Mouse (Mus musculus) embryo, embryonic 10 days (tissue): Measurements from ENCODE around the gene Zfp526.
A peak's percentile ranks its signal among the peaks of the same experiment; 100 is the strongest.
"Not testable (repeated sequence)": the region's sequence is repeated elsewhere in the genome, so short reads cannot be mapped to it uniquely, and the experiment has no call there.

Experiments
- DNase-seq: peaks from one replicate; pipeline ENCODE4 v3.0.0-alpha.2; 2015; ENCODE audit warnings: low spot score

Gene Zfp526

DNA sequence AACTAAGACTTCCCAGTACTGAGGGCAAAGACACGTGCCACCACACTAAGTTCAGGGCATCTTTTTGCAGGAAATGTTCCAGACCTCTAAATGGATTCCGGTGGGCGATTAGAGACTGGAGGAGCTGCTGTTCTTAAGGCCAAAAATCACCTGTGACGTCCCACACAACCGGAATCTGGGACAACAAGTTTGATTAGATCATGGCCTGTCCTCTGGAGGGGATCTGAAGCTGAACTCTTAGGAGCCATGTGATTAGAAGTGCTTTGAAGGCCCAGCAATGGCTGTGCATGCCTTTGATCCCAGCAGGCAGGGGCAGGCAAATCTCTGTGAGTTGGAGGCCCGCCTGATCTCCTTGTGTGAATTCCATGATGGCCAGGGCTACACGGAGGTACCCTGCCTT, 19.4 kb downstream of the Zfp526 start:
- DNase-seq = no peak

DNA sequence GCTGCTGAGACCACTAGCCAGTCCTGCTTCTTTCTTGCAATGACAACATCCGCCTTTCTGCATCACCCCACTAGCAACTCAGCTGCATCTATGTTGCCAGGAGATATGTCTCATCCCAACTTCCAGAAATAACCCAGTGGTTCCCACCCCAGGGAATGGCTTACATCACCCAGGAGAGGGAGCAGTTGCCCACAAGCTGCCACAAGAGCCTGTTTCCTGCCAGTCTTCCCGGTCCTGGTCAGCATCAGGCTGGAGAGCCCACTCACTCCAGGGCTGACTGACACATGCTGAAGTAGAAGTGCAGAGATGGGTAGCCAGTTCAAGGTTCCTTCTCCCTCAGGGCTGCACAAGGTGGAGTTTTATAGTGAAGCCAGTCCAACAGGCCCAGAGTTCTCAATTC, 19.8 kb downstream of the Zfp526 start:
- DNase-seq = peak; percentile 64

DNA sequence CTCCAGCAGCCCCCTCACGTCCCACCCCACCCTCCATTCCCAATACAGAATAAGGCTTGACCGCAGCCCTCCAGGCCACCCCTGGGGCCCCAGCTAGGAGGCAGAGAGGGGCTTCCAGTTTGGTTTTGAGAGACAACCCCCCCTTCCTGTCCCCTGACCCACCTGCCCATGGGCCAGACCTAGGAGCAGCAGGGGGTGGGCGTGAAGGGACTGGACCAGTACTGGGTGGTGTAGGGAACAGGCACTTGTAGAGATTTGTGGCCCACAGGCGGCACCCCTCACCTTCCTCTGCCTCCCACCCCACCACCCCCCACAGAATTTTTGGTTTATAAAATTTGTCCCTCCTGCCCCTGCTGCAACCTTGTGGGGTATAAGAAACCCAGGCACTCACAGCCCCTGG, 22.1 kb downstream of the Zfp526 start:
- no peak for DNase-seq

DNA sequence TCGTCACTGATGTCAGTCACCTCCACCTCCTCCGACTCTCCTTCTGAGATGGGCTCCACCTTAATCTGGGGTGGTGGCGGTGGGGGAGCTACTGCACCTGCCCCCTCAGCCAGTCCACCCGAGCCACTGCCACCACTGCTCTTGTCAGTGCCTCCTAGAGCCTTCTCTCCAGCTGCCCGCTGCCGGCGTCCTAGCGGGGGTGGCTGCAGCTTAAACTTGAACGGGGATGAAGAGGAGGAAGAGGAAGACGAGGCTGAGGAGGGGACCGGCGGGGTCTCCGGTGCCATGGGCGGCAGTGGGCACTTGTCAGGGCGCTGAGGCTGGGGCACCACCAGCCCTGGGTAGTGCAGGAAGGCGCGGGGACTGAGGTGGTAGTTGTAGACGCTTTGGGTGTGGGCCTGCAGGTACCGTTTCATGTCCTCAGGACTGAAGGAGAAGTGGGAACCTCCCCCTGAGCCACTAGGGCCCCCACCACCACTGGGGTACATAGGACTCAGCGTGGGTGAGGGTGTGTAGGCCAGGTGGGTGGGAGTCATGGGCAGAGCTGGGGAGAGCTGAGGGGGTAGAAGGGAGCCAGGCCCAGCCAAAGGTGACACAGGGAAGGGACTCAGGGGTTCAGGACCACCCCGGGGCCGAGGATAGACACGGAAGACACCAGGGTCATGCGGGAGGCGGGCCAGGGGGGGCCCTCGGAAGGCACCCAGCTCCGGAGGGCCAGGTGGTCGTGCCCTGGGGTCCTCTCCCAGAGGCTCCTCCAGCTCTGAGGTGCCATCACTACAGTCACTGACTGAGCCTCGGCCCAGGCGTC, 23.5 kb downstream of the Zfp526 start:
- no peak for DNase-seq

DNA sequence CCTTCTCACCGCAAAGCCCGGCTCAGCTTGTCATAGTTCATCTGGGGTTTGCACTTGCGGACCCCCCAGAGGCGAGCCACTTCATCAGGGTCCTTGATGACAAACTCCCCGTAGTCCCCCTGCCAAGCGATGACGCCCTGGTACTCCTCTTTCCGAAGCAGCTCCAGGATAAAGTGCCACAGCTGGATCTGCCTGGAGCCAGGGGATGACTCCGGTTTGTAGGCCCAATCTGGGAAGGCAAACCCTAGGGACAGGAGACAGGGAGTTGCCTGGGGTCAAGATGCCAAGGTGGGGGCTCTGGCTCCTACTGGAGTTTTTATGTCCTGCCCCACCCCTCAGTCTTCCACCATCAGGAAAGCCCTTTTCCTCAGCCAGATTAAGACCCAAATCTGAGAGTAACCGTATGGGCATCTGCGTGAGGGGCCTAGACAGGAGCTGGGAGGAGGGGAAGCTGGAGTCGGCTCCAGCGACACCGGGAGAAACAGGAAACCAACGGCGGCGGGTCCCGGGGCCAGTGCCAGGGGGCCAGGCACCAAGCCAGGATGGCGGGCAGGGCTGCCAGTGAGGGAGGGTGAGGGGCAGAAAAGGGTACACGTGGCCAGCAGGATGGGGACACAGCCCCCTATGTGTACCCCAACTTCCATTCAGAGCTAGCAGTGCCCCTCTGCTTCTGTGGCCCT, 25.0 kb downstream of the Zfp526 start:
- DNase-seq = no peak

DNA sequence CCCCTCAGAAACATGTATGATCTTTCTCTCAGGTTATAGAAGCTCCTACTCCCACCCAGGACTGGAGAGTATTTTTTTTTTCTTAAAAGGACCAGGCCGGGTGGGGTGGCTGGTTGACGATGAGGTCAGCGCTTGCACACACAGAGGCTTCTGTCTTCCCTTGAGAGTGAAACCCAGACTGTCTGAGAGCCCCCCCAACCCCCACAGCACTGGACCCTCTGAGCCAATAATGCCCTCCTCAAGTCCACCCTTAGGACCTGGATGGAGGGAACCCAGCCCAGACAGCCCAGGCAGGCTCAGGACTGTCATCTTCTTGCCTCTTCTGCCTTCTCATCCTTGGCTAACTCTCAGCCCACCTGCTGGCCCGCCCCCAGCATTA, 25.5 kb downstream of the Zfp526 start:
- DNase-seq = no peak

DNA sequence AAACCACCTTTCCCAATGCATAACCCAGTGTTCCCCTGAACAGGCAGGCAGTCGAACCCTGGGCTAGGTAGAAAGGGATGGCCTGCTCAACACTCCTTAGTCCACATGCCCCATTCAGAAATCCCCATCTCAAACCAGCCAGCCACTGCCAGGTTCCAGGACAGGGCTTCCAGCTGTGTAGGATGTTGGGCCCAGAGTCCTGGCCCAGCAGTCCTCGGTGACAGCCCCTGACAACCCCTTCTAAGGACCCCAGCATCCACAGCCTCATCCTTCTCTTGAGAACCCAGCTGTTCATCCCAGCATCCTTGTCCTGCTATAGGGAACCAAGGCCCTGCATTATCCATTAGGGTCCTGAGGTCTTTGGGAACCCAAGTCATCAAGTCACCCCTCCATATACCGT, 26.3 kb downstream of the Zfp526 start:
- DNase-seq = no peak

DNA sequence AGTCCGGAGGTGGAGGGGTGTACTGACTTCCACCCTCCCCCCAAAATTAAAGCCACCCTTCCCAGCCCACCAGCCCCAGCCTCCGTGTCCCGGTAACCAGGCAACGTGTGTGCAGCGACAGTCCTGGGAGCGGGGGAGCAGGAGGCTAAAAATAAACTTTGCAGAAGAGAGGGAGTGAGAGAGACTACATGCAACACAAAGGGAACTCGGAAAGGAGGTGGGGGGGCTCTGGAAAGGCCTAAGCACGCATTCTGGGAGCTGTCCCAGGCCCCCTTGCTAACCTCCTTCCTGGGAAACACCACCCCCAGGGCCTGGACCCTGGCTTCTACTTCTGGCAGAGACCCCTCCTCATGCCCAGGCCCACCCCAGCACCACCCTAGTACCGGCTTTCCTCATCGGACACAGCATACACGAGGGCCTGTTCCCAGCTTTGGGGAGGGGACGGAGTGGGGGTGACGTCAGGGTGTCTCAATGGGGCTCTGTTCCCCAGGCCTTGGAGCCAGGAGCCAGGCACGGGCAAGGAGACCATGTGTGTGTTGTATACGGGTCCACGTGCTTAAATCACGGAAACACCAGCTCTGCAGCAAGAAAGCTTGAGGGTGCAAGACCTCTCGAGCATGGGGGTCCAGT, 26.9 kb downstream of the Zfp526 start:
- peak; percentile 48 for DNase-seq

DNA sequence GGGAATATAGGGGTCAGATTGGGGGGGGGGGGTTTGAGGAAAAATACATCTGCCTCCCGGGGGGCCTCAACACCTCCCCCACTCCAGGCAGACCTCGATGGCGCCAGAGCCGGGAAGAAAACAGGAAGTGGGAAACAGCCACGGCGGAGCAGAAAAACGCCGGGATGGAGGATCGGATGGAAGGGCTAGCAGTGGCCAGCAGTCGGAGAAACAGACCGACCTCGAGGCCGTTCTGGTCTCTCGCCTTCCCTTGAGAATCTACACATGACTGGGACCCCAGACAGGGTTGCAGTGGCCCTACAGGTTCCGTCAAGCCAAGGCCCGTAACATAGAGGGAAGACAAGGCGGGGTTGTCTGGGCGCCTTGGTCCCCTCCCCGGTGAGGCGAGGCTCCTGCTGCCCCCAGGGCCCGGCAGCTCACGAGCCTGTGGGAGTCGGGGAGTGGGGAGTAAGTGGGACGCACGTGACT, 27.7 kb downstream of the Zfp526 start:
- DNase-seq = peak; percentile 56

DNA sequence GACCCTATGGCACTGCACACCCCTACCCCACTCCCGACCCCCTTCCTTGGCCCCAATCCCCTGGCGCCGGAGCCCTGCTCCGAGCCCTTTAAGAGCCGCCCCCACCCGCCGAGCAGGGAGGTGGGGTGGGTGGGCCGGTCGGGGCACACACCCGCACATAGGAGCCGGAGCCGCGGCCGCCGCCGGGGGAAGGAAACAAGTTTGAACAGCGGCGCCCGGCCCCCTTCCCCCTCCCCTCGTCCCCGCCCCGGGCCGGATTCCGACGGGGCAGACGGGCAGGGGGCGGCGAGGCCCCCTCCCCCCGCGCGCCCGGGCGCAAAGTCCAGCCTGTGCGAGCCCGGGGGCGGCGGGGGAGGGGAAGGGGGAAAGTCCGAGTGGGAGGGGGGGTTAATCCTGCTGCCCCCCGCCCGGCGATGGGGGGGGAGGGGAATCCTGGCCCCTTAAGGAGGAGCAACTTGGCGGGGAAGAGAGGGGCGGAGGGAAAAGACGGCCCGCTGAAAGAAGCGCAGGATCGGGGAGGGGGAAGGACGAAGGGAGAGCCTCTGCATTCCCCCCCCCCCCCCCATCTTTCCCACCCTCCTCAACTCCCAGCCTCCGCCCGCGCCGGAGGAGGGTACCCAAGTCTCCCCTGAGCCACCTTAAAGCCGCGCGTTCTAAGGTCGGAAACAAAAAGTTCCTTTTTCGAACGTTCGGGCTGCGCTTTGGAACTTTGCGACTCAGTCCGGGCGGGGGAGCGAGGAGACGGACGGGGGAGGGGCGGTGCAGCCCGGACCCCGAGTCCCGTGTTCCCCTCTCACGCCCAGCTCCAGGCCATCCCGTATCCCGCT, 28.3 kb downstream of the Zfp526 start:
- DNase-seq = peak; percentile 84

DNA sequence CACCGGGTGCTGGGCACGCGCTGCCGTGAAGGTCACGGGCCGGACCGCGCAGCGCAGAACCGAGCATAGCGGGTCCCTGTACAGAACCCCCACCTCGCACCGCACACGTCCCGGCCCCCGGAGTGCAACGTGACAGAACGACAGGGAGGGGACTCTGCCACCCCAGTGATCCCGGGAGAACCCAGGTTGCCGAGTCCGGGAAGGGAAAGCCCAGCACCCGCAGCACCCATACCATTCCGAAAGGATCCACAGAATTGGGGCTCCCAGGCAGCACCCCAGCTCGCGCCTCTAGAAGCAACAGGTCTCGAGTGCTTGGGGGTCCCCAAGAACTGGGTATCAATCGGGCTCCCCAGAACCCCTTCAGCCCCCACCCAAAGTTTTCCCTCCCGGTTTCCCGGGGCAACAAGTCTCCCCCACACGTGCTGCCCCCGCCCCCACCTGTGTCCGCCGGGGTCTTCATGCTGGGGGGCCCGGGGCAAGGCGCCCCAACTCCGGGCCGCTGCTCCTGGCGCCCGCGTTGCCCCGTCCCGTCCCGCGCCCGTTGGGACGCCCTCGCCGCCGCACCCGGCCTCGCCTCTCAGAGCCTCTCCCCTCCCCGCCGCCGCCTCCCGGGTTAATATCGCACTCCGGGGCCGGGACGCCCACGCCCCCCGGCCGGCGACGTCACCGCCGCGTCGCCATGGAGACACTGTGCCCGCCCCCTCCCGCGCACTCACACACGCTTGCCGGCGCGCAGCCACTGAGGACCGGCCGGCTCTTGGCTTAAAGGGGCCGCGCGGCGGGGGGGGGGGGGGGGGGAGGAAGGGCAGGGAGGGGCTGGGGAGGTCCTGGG, 29.1 kb downstream of the Zfp526 start, which contains the start of gene Erf:
TSS of gene Erf (minus strand) at position 621 of the 832 bp plus-strand sequence.
- peak; percentile 95 for DNase-seq

DNA sequence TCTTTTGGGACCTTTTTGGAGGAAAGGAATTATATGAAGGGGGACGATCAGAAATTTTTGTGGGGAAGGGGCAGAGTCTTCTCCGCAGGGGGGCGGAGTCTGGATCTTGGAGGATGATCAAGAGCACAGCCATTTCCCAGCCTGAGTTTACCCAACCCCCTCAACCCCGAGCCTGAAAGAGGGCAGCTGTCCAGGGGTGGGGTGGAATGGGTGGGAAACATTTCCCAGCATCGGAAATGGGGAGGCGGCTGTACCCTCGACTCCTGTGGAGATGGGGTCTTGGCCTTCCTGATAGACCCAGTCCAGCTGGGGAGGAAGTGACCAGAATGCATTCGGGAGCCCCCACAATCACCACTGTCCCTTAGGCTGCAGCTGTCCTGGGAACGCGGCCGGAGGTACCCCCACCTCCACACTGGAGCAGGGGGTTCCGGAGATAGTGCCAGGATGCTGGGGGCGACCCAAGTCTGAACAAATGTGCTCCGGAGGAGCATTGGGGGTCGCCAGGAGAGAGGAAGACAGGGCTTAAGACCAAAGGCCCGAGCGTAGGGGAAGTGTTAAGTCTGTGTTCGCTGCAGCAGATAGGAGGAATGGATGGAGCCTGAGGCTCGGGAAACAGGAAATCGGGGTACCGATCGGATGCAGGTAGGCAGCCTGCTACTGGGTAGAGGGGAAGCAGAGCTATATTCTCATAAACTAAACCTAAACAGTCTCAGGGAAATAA, 30.0 kb downstream of the Zfp526 start:
- peak; percentile 76 for DNase-seq

DNA sequence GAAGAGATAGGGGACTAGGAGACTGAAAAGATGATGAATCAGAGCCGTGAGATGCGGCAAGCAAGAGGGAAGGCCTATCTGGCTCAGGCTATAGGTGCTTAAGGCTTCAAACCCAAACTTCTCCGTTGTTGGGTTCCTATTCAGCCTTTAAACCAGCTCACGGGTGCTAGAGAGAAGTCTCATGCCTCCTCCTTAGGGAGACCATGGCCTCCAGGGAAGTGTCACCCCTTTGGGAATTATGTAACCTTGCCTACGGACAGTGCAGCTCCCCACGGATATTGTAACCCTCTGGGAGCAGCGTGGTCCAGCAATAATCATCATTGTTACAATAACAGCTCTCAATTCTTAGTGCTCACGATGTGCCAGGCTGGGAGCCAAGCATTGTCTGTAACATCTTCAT, 30.6 kb downstream of the Zfp526 start:
- DNase-seq = no peak

DNA sequence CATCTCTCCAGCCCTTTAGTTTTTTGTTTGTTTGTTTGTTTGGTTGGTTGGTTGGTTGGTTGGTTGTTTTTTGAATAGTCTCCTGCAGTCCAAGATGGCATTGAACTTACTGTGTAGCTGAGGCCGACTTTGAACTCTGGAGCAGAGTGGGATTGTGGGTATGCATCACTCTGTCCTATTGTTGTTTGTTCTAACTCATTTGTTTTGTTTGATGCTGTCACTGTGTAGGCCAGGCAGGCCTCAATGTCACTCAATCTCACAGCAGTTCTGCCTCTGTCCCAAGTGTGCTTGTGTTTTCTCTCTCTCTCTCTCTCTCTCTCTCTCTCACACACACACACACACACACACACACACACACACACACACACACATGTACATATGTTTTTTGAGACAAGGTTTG, 40.7 kb downstream of the Zfp526 start:
- DNase-seq = no peak

DNA sequence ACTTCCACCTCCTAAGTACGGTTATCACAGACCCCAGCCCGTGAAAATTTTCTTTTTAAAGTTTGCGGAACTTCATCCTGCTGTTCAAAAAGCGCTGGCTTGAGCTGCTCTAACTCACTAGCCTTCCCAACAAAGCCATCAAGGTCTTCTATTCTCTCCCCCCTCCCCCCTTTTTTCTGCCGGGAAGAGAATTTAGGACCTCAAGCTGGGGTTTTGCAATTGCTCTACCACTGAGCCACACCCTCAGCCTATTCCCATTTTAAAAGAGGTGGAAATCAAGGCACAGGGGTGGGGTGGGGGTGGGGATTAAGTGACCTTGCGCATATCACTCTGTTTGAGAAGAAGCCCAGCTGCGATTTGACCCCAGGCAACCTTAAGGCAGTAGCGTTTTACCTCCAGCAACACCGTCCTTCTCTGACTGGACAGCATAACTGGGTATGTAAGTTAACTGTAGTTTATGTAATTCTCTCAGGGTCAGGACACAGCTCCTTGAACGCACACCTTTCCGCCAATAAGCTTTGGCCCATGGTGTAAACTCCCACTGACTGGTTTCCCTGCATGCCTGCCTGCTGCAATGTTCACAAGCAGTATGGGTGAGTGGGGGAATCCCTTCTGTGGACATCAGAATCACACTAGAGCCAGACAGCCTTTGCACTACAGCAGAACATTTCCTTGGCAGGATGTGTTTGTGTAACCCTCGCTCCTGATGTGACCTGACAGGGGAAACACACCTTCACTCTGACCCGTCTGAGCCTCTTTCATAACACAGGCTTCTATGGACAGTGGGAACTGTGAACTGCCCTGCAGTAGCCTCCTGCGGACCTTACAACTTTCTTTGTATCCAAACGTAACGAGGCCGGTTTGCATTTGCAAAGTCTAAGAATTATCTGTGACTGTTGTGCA, 43.0 kb downstream of the Zfp526 start:
- DNase-seq = no peak

DNA sequence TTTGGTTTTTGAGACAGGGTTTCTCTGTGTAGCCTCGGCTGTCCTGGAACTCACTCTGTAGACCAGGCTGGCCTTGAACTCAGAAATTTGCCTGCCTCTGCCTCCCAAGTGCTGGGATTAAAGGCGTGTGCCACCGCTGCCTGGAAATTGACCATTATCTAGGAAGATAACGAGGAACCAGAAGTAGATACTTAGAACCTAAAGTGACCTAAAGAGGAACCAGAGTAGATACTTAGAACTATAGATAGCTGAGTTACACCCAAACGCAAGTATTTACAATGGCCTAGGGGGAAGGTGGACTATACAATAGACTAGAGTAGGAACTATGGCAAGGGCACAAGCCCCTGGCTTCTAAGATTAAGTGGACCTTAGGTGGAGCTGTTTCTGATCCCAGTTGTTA, 44.5 kb downstream of the Zfp526 start:
- not testable (repeated sequence) for DNase-seq

DNA sequence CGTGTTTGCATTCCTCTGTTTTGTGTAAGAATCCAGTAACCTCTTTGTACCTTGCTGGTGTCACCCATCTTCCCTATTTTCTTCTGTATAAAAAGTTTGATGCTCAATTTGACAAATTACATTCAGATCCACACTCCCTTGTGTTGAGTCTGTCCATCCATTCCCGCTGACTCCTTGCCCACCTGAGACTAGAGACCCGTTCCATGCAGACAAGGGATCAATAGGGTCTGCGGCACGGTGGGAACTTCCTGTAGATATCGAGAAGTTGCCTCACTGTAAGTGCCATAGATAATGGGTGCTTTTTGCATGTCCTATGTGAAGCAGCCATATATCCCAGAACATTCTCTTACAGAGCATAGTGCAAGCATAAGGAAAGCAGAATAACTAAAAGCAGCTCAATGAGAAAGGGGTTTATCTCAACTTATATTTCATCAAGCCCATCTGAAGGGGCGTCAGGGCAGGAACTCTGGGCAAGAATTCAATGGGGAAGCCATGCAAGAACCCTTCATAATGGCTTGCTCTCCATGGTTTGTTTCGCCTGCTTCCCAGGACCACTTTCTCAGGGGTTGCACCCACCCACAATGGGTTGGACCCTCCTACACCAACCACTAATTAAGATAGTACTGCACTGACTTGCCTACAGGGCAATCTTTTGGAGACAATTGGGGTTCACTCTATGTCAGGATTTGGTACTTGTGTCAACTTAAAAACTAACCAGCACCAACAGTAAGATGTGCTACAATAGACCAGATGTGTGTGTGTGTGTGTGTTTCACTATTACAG, 45.1 kb downstream of the Zfp526 start:
- DNase-seq = no peak

DNA sequence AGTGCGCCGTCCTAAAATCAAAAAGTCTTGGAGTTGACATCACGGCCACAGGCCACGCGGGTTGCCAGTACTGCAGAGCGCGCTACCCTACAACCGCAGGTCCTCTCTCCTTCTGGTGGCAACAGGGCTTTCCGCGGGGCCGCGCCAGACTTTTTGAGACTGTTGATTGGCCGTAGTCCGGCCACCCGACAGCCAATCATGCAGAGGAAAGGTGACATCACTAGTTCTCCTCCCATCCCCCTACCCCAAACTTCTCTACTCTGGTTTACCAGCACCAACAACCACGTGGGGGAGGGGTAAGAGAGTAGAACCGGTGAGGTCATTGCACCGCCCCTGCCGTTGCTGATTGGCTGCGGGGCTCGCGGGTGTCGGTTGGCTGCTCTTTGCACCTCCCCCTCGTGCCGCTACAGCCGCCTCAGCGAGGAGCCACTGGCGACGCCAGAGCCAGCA, 46.1 kb downstream of the Zfp526 start, which contains the start of gene Cic:
TSS of gene Cic (plus strand) at position 404 of the 450 bp plus-strand sequence.
- DNase-seq = peak; percentile 100
